Mouse (Mus musculus): Measurements from ENCODE around the gene Gm17482. TPM values are rescaled to one million over a fixed set of nuclear protein-coding genes. Genes with fewer than 3 reads are reported as not detected.

The Gm17482 gene
- polyA plus RNA-seq, 1 experiment from 2014 or later, result not detected

- Histone ChIP-seq H3K27me3 (ENCODE audit: control insufficient read depth, insufficient read depth, low read length) (no peaks in the 10 kb centered on the region), H3K4me2 (ENCODE audit: low read depth, low read length) (peak within 1 kb of the TSS; percentile 33), H3K9ac (replicated peaks; ENCODE audit: low read length) (no peak within 1 kb of the TSS), H3K9me3 (replicated peaks; ENCODE audit: control insufficient read depth, low read length) (no peaks in the 10 kb centered on the region), H3K27ac (replicated peaks; ENCODE audit: low read depth, low read length) (no peak within 1 kb of the TSS), H3K4me3 (ENCODE audit: low read depth, low read length) (no peak within 1 kb of the TSS), H3K36me3 (replicated peaks; ENCODE audit: control insufficient read depth, insufficient read depth, low read depth, low read length) (no peaks in the 10 kb centered on the region), H3K4me1 (ENCODE audit: control insufficient read depth, insufficient read depth, low read length) (no peaks in the 10 kb centered on the region; the same call in 1 of the 2 replicates)
- ATAC-seq (replicated peaks; ENCODE audit: insufficient number of reproducible peaks, low FRiP score, low TSS enrichment, low read depth) (no peak), DNase-seq (ENCODE audit: low spot score) (no peak)
- WGBS, result 33% methylated on average over 7 of the region's 10 CpGs
These were observed 25.1 kb downstream of the Gm17482 start, which contains the start of gene Timp4 for GRCm38 (mm10) chr6:115252099-115252873. TSS of gene Timp4 (minus strand) at chr6:115252205.

GRCm38 (mm10) chr6:115255171-115255570 lies 28.0 kb downstream of the Gm17482 start:
- Histone ChIP-seq H3K4me2 (ENCODE audit: low read depth, low read length) (no peak overlapping the region), H3K4me1 (ENCODE audit: control insufficient read depth, insufficient read depth, low read length) (no peaks in the 10 kb centered on the region; the same call in 1 of the 2 replicates), H3K9me3 (replicated peaks; ENCODE audit: control insufficient read depth, low read length) (no peaks in the 10 kb centered on the region), H3K36me3 (replicated peaks; ENCODE audit: control insufficient read depth, insufficient read depth, low read depth, low read length) (no peaks in the 10 kb centered on the region), H3K27ac (replicated peaks; ENCODE audit: low read depth, low read length) (no peak overlapping the region), H3K4me3 (ENCODE audit: low read depth, low read length) (no peak overlapping the region), H3K9ac (replicated peaks; ENCODE audit: low read length) (no peak overlapping the region), H3K27me3 (ENCODE audit: control insufficient read depth, insufficient read depth, low read length) (no peaks in the 10 kb centered on the region)
- no peak for ATAC-seq (replicated peaks; ENCODE audit: insufficient number of reproducible peaks, low FRiP score, low TSS enrichment, low read depth)
- no peak for DNase-seq (ENCODE audit: low spot score)
- WGBS, result 89% methylated on average over 3 of the region's 3 CpGs

- Histone ChIP-seq H3K36me3 (replicated peaks; ENCODE audit: control insufficient read depth, insufficient read depth, low read depth, low read length) (no peaks in the 10 kb centered on the region), H3K9me3 (replicated peaks; ENCODE audit: control insufficient read depth, low read length) (no peaks in the 10 kb centered on the region), H3K27me3 (ENCODE audit: control insufficient read depth, insufficient read depth, low read length) (no peaks in the 10 kb centered on the region), H3K4me3 (ENCODE audit: low read depth, low read length) (no peak overlapping the region), H3K27ac (replicated peaks; ENCODE audit: low read depth, low read length) (no peak overlapping the region), H3K4me1 (ENCODE audit: control insufficient read depth, insufficient read depth, low read length) (no peaks in the 10 kb centered on the region), H3K9ac (replicated peaks; ENCODE audit: low read length) (no peak overlapping the region), H3K4me2 (ENCODE audit: low read depth, low read length) (no peak overlapping the region)
- DNase-seq (ENCODE audit: low spot score) (no peak), ATAC-seq (replicated peaks; ENCODE audit: insufficient number of reproducible peaks, low FRiP score, low TSS enrichment, low read depth) (no peak)
- WGBS, result 90% methylated on average over 3 of the region's 3 CpGs
These were observed 33.4 kb downstream of the Gm17482 start for GRCm38 (mm10) chr6:115260507-115260906.

GRCm38 (mm10) chr6:115266791-115267190 lies 39.6 kb downstream of the Gm17482 start:
- Histone ChIP-seq H3K36me3 (replicated peaks; ENCODE audit: control insufficient read depth, insufficient read depth, low read depth, low read length) (no peaks in the 10 kb centered on the region), H3K9me3 (replicated peaks; ENCODE audit: control insufficient read depth, low read length) (no peaks in the 10 kb centered on the region), H3K4me1 (ENCODE audit: control insufficient read depth, insufficient read depth, low read length) (no peaks in the 10 kb centered on the region), H3K4me2 (ENCODE audit: low read depth, low read length) (no peak overlapping the region), H3K27ac (replicated peaks; ENCODE audit: low read depth, low read length) (no peak overlapping the region), H3K9ac (replicated peaks; ENCODE audit: low read length) (no peak overlapping the region), H3K4me3 (ENCODE audit: low read depth, low read length) (no peak overlapping the region), H3K27me3 (ENCODE audit: control insufficient read depth, insufficient read depth, low read length) (no peaks in the 10 kb centered on the region)
- ATAC-seq (replicated peaks; ENCODE audit: insufficient number of reproducible peaks, low FRiP score, low TSS enrichment, low read depth) (no peak), DNase-seq (ENCODE audit: low spot score) (no peak)
- 82% methylated on average over 5 of the region's 5 CpGs for WGBS

- 44% methylated on average over 2 of the region's 2 CpGs for WGBS
- H3K9ac ChIP-seq (replicated peaks; ENCODE audit: low read length), result no peak overlapping the region
- peak; percentile 67; the same call in 1 of the 2 replicates for ATAC-seq (replicated peaks; ENCODE audit: insufficient number of reproducible peaks, low FRiP score, low TSS enrichment, low read depth)
- no peak overlapping the region for H3K4me3 ChIP-seq (ENCODE audit: low read depth, low read length)
- DNase-seq (ENCODE audit: low spot score), result peak; percentile 81
- no peaks in the 10 kb centered on the region for H3K9me3 ChIP-seq (replicated peaks; ENCODE audit: control insufficient read depth, low read length)
- no peaks in the 10 kb centered on the region for H3K4me1 ChIP-seq (ENCODE audit: control insufficient read depth, insufficient read depth, low read length)
- no peaks in the 10 kb centered on the region for H3K36me3 ChIP-seq (replicated peaks; ENCODE audit: control insufficient read depth, insufficient read depth, low read depth, low read length)
- H3K27ac ChIP-seq (replicated peaks; ENCODE audit: low read depth, low read length), result no peak overlapping the region
- no peaks in the 10 kb centered on the region for H3K27me3 ChIP-seq (ENCODE audit: control insufficient read depth, insufficient read depth, low read length)
- no peak overlapping the region for H3K4me2 ChIP-seq (ENCODE audit: low read depth, low read length)
These were observed 40.8 kb downstream of the Gm17482 start for GRCm38 (mm10) chr6:115267916-115268315.

GRCm38 (mm10) chr6:115268551-115269385 lies 41.6 kb downstream of the Gm17482 start:
- DNase-seq (ENCODE audit: low spot score), result no peak
- 85% methylated on average over 10 of the region's 10 CpGs for WGBS
- no peaks in the 10 kb centered on the region for H3K4me1 ChIP-seq (ENCODE audit: control insufficient read depth, insufficient read depth, low read length)

GRCm38 (mm10) chr6:115269561-115269960 lies 42.4 kb downstream of the Gm17482 start:
- Histone ChIP-seq H3K36me3 (replicated peaks; ENCODE audit: control insufficient read depth, insufficient read depth, low read depth, low read length) (no peaks in the 10 kb centered on the region), H3K9me3 (replicated peaks; ENCODE audit: control insufficient read depth, low read length) (no peaks in the 10 kb centered on the region), H3K9ac (replicated peaks; ENCODE audit: low read length) (no peak overlapping the region), H3K27me3 (ENCODE audit: control insufficient read depth, insufficient read depth, low read length) (no peaks in the 10 kb centered on the region), H3K27ac (replicated peaks; ENCODE audit: low read depth, low read length) (no peak overlapping the region), H3K4me3 (ENCODE audit: low read depth, low read length) (no peak overlapping the region), H3K4me1 (ENCODE audit: control insufficient read depth, insufficient read depth, low read length) (no peaks in the 10 kb centered on the region), H3K4me2 (ENCODE audit: low read depth, low read length) (no peak overlapping the region)
- 69% methylated on average over 5 of the region's 5 CpGs for WGBS
- ATAC-seq (replicated peaks; ENCODE audit: insufficient number of reproducible peaks, low FRiP score, low TSS enrichment, low read depth), result no peak
- DNase-seq (ENCODE audit: low spot score), result no peak

More at GRCm38 (mm10) chr6:115268551-115269385, 41.6 kb downstream of the Gm17482 start:
- Histone ChIP-seq H3K9ac (replicated peaks; ENCODE audit: low read length) (no peak overlapping the region), H3K9me3 (replicated peaks; ENCODE audit: control insufficient read depth, low read length) (no peaks in the 10 kb centered on the region), H3K27me3 (ENCODE audit: control insufficient read depth, insufficient read depth, low read length) (no peaks in the 10 kb centered on the region), H3K36me3 (replicated peaks; ENCODE audit: control insufficient read depth, insufficient read depth, low read depth, low read length) (no peaks in the 10 kb centered on the region), H3K4me2 (ENCODE audit: low read depth, low read length) (no peak overlapping the region), H3K4me3 (ENCODE audit: low read depth, low read length) (no peak overlapping the region), H3K27ac (replicated peaks; ENCODE audit: low read depth, low read length) (no peak overlapping the region)
- no peak for ATAC-seq (replicated peaks; ENCODE audit: insufficient number of reproducible peaks, low FRiP score, low TSS enrichment, low read depth)

- no peaks in the 10 kb centered on the region for H3K27me3 ChIP-seq (ENCODE audit: control insufficient read depth, insufficient read depth, low read length)
- no peaks in the 10 kb centered on the region for H3K4me1 ChIP-seq (ENCODE audit: control insufficient read depth, insufficient read depth, low read length)
- H3K9me3 ChIP-seq (replicated peaks; ENCODE audit: control insufficient read depth, low read length), result no peaks in the 10 kb centered on the region
- 50% methylated on average over 2 of the region's 2 CpGs for WGBS
- H3K9ac ChIP-seq (replicated peaks; ENCODE audit: low read length), result no peak overlapping the region
- no peak for ATAC-seq (replicated peaks; ENCODE audit: insufficient number of reproducible peaks, low FRiP score, low TSS enrichment, low read depth)
- H3K4me3 ChIP-seq (ENCODE audit: low read depth, low read length), result no peak overlapping the region
- no peak for DNase-seq (ENCODE audit: low spot score)
- no peak overlapping the region for H3K4me2 ChIP-seq (ENCODE audit: low read depth, low read length)
- H3K36me3 ChIP-seq (replicated peaks; ENCODE audit: control insufficient read depth, insufficient read depth, low read depth, low read length), result no peaks in the 10 kb centered on the region
- no peak overlapping the region for H3K27ac ChIP-seq (replicated peaks; ENCODE audit: low read depth, low read length)
These were observed 42.9 kb downstream of the Gm17482 start for GRCm38 (mm10) chr6:115270085-115270484.
